ENCODE assay signal across 8 mouse cellular contexts in genomic region chr2:118813981-118814836, GRCm38 (mm10). TPM values are rescaled to one million over a fixed set of nuclear protein-coding genes. Genes with fewer than 3 reads are reported as not detected.
DNase-seq lines count a peak whose midpoint lies in the region; ATAC-seq and TF ChIP-seq lines count a peak whose summit lies in the region.

TSS of gene Knstrn (plus strand) at chr2:118814003.

- peak within 1 kb of the TSS; percentile 98 for H3K4me2 ChIP-seq in intestine, postnatal 0 days (replicated peaks; ENCODE audit: low read depth)
- H3K4me2 ChIP-seq in midbrain, embryonic 11.5 days: peak within 1 kb of the TSS; percentile 60

- H3K9me3 ChIP-seq in embryonic facial prominence, embryonic 10.5 days: no peaks in the 10 kb centered on the region
- no peaks in the 10 kb centered on the region for H3K9me3 ChIP-seq in intestine, postnatal 0 days (ENCODE audit: control insufficient read depth)
- no peaks in the 10 kb centered on the region for H3K9me3 ChIP-seq in midbrain, embryonic 11.5 days (ENCODE audit: control insufficient read depth, low read length)

- WGBS in embryonic facial prominence, embryonic 10.5 days: 1% methylated on average over 49 of the region's 49 CpGs
- under 1% methylated on average over 49 of the region's 49 CpGs for WGBS in intestine, postnatal 0 days
- WGBS in midbrain, embryonic 11.5 days: under 1% methylated on average over 49 of the region's 49 CpGs

- peak within 1 kb of the TSS; percentile 95 for H3K27ac ChIP-seq in embryonic facial prominence, embryonic 10.5 days (replicated peaks)
- peak within 1 kb of the TSS; percentile 46; the same call in 1 of the 2 replicates for H3K27ac ChIP-seq in intestine, postnatal 0 days (ENCODE audit: low read depth, low read length)
- H3K27ac ChIP-seq in midbrain, embryonic 11.5 days (ENCODE audit: low read depth, low read length): peak within 1 kb of the TSS; percentile 17; the same call in 1 of the 2 replicates

- 0 out of 2 replicates have a peak, but pooled peaks cover 3% of the 10 kb centered on the region for H3K27me3 ChIP-seq in embryonic facial prominence, embryonic 10.5 days (replicated peaks; ENCODE audit: low read depth, poor library complexity, severe bottlenecking)
- no peaks in the 10 kb centered on the region for H3K27me3 ChIP-seq in intestine, postnatal 0 days (replicated peaks; ENCODE audit: control insufficient read depth, insufficient read depth, low read length)
- H3K27me3 ChIP-seq in midbrain, embryonic 11.5 days (ENCODE audit: control insufficient read depth, insufficient read depth, low read length): no peaks in the 10 kb centered on the region

- peak within 1 kb of the TSS; percentile 82 for H3K4me3 ChIP-seq in embryonic facial prominence, embryonic 10.5 days
- peak within 1 kb of the TSS; percentile 82 for H3K4me3 ChIP-seq in intestine, postnatal 0 days (ENCODE audit: low read depth, low read length)
- H3K4me3 ChIP-seq in midbrain, embryonic 11.5 days (ENCODE audit: low read depth, low read length): peak within 1 kb of the TSS; percentile 58

- peaks cover 24% of the 10 kb centered on the region for H3K4me1 ChIP-seq in embryonic facial prominence, embryonic 10.5 days
- peaks cover 7% of the 10 kb centered on the region for H3K4me1 ChIP-seq in intestine, postnatal 0 days (replicated peaks; ENCODE audit: control insufficient read depth, insufficient read depth, low read length)
- peaks cover 9% of the 10 kb centered on the region for H3K4me1 ChIP-seq in midbrain, embryonic 11.5 days (ENCODE audit: control insufficient read depth, insufficient read depth, low read length)

- intact Hi-C loops in left cerebral cortex, postnatal 4 days (cut with DNase I): no loop called here

- peak; percentile 98 for ATAC-seq in granulocyte monocyte progenitor cell, adult 5-6 weeks (replicated peaks; ENCODE audit: poor library complexity, severe bottlenecking)
- peak; percentile 87 for ATAC-seq in intestine, postnatal 0 days
- ATAC-seq in midbrain, embryonic 11.5 days (ENCODE audit: low FRiP score): peak; percentile 98

- peaks cover 39% of the 10 kb centered on the region for H3K36me3 ChIP-seq in embryonic facial prominence, embryonic 10.5 days (replicated peaks)
- peaks cover 17% of the 10 kb centered on the region for H3K36me3 ChIP-seq in intestine, postnatal 0 days (ENCODE audit: control insufficient read depth, insufficient read depth)
- peaks cover 9% of the 10 kb centered on the region for H3K36me3 ChIP-seq in midbrain, embryonic 11.5 days (ENCODE audit: control insufficient read depth, insufficient read depth, low read length)

- DNase-seq in adrenal gland, postnatal 14 days: peak; percentile 95
- peak; percentile 92 for DNase-seq in embryonic facial prominence, embryonic 10.5 days (ENCODE audit: low spot score)
- peak; percentile 93 for DNase-seq in left cerebral cortex, postnatal 4 days
- peak; percentile 98 for DNase-seq in midbrain, embryonic 11.5 days (ENCODE audit: low spot score, missing footprints)
- DNase-seq in right cerebral cortex, postnatal 4 days: peak; percentile 80
- DNase-seq in yolk sac, embryonic 10.5 days (ENCODE audit: low spot score): peak; percentile 93

- peak within 1 kb of the TSS; percentile 67 for H3K9ac ChIP-seq in intestine, postnatal 0 days (ENCODE audit: low read depth, low read length)
- peak within 1 kb of the TSS; percentile 89 for H3K9ac ChIP-seq in midbrain, embryonic 11.5 days (ENCODE audit: low read length)

- TF ChIP-seq CTCF in intestine, postnatal 0 days (IDR thresholded peaks at IDR 0.05; ENCODE audit: low read depth): peak; percentile 14; the same call in 1 of the 2 replicates

RNA-seq across cellular contexts. Expression of gene Knstrn, which starts in this region (rescaled TPM):
- 17.8 and 17.9 TPM in 2 replicates for total RNA-seq in adrenal gland, postnatal 14 days (2021)
- polyA plus RNA-seq in embryonic facial prominence, embryonic 10.5 days (2016; fragmentation: Nextera tagmentation; extraction: Ambion mirVana): 149 and 150 TPM in 2 replicates
- 57.9 and 61.3 TPM in 2 replicates for total RNA-seq in granulocyte monocyte progenitor cell, adult 5-6 weeks (2014; fragmentation: Nextera tagmentation)
- 190 and 228 TPM in 2 replicates for total RNA-seq in granulocyte monocyte progenitor cell, adult 5-6 weeks (2017)
- 21.9 and 26.4 TPM in 2 replicates for polyA plus RNA-seq in intestine, postnatal 0 days (2015; fragmentation: Nextera tagmentation; extraction: Ambion mirVana)
- total RNA-seq in left cerebral cortex, postnatal 4 days (2021): 1 to 10 TPM; 7.6 to 8.3 TPM
- polyA plus RNA-seq in midbrain, embryonic 11.5 days (2014; fragmentation: Nextera tagmentation; extraction: Ambion mirVana): 201 and 203 TPM in 2 replicates

Comparison
In these comparisons a context has a peak if more than half of its experiments do, and no peak if none do; other contexts are left out.
1. Peak in every context shown above with its lines: DNase-seq, ATAC-seq, H3K4me3 ChIP-seq and H3K27ac ChIP-seq.
2. H3K27ac ChIP-seq: peak in every context shown above with its lines; median percentile 95 in embryonic facial prominence, embryonic 10.5 days; 46 in intestine, postnatal 0 days; 17 in midbrain, embryonic 11.5 days.